Mouse (Mus musculus) inflammation-experienced regulatory T-cells (primary cell): ENCODE data around the gene Mfap1a. TPM values are rescaled to one million over a fixed set of nuclear protein-coding genes. Genes with fewer than 3 reads are reported as not detected.

Experiments
- polyA plus RNA-seq, 2 experiments: library from polyadenylated mRNA; unstranded; fragments of 100-300 nt; shearing (Covaris generic); gene quantifications; one replicate each; pipeline ENCODE4 v1.2.1; 2017

Mfap1a gene
- 10 to 100 TPM; 33.1 to 44.8 TPM for polyA plus RNA-seq

DNA sequence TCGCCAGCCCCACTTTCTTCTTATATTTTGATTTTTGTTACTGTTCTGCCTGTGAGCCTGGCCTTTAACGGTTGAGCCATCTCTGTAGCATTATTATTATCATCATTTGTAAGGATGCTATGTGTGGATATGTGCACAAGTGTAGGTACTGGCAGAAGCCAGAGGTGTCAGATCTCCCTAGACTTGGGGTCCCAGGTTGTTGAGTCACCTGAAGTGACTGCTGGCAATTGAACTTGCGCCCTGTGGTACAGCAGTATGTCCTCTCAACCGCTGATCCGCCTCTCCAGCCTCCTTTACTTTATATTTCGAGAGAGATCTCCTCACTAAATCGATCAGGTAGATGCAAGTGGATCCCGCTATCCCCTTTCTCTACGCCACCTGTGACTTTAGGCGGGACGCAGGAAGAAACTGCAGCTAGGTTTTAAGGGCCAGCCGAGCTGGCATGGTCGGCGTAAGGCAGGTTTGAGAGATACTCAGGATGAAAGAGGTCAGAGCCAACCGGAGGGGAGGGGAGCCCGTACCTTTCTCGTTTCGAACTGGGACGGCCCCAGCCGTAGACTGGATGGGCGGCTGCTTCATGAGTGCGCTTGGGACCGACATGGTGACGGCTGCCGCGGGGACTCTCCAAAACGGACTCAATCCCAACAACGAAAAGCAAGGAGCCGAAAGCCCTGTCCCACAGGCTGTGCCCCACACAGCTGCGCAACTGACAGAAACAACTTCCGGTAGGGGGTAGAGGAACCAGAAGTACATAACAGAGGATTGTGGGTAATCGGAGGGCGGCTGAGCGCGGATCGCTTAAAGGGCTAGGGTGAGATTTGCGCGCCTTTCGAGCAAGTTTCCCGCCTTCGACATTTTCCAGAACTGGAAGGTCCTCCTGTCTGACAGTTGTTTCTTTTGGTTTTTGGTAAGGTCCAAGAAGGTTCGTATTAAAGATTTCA is at the start of gene Mfap1a, which contains the start of gene Wdr76:
Gene Mfap1a, minus strand, starts transcription at position 724 of the 941 bp plus-strand sequence.
Gene Wdr76, plus strand, starts transcription at position 782 of the 941 bp plus-strand sequence.

DNA sequence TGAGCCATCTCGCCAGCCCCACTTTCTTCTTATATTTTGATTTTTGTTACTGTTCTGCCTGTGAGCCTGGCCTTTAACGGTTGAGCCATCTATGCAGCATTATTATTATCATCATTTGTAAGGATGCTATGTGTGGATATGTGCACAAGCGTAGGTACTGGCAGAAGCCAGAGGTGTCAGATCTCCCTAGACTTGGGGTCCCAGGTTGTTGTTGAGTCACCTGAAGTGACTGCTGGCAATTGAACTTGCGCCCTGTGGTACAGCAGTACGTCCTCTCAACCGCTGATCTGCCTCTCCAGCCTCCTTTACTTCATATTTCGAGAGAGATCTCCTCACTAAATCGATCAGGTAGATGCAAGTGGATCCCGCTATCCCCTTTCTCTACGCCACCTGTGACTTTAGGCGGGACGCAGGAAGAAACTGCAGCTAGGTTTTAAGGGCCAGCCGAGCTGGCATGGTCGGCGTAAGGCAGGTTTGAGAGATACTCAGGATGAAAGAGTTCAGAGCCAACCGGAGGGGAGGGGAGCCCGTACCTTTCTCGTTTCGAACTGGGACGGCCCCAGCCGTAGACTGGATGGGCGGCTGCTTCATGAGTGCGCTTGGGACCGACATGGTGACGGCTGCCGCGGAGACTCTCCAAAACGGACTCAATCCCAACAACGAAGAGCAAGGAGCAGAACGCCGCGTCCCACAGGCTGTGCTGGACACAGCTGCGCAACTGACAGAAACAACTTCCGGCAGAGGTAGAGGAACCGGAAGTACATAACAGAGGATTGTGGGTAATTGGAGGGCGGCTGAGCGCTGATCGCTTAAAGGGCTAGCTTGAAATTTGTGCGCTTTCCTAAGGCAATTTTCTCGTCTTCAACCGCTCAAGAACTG is 32.9 kb downstream of the Mfap1a start, which contains the start of gene Mfap1b:
Gene Mfap1b, minus strand, starts transcription at position 767 of the 879 bp plus-strand sequence.

DNA sequence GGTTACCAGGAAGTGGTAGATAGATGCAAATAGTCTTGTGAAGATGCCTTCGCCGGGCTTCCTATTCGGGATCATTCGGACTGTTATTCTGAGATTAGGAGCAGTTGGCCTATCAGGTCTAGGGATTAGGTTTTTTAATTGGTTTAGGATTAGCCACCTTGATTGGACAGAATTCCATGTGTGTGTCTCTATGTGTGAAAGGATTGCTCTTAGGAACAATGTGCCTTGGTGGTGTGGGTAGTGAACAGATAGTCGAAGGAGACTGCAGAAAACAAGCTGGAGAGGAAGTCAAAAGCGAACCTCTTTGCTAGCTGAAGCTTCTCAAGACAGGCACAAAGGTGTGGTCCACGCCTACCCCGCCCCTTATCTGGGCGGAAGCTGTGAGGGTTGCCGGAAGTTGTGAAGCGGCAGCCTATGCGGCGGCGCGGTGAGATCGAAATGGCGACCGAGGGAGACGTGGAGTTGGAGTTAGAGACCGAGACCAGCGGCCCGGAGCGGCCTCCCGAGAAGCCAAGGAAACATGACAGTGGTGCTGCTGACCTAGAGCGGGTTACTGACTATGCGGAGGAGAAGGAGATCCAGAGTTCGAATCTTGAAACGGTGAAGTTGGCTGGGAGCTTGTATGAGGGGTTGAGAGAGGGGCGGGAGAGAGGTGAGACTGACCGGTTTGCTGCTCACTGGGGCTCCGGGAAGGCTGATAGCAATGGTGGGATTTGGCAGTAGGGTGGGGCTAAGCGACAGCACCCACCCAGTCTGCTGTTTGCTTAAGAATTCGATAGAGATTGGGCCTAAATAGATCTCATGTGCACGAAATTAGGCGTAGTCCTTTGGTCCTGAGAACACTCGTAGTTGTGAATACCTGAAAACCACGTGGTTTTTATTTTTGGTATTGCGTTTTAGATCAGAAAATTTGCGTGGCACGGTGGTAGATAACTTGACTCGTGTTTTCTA is 49.5 kb downstream of the Mfap1a start, which contains the start of gene Serinc4:
Gene Serinc4, minus strand, starts transcription at position 90 of the 951 bp plus-strand sequence.

DNA sequence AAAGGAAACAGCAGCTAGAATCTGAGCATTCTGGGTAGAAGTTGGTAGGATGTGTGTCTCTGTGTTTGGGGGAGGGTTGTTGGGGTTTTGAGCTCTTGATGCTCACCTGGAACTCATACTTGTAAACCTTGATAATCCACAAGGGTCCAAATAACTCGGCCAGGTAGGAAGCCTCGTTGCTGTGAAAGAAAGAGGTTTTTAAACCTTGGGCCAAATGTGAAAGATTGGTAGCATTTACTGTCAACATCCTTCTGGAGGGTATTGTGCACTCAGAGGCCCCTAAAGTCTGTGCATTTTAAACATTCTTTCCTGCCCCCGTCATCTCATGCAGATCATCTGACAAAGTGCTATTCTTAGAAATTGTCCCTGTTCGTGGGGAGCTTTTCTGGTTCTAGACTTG is 53.5 kb downstream of the Mfap1a start, which contains the start of gene Hypk:
Gene Hypk, plus strand, starts transcription at position 301 of the 400 bp plus-strand sequence.

DNA sequence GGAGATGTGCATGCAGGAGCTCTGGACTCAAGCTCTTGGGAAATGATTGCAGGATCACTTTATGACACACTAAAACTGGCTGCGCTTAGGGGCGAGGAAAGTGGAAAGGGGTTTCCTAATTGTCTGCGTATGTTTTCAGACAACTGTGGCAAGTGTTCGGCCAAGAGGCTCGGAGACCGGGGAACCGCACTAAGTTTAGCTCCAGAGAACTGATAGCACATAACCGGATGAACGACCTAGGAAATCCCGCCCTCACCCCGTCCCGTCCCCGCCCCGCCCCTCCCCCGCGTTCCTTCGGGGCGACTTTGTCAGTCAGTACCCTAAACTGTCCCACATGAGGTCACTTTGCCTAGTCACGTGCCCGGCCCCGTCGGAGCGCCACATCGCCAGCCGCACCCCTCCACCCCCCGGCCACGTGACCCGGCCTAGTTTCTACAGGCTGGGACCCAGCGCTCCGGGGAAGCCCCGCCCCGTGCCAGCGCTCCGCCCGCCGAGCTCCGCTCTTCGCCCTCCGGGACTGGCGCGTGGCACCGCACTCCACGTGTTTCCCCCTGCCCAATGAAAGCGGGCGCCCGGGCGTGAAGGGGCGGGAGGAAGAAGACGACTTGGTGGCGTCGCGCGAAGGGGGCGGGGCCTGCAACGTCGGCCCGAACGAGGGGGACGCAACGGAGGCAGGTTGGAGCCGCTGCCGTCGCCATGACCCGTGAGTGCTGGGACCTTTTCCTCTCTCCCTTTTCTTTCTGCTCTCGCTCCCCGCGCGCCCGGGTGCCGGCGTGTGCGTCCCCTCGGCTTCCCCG is 57.5 kb downstream of the Mfap1a start, which contains the start of gene Serf2:
Gene Serf2, plus strand, starts transcription at position 457 of the 797 bp plus-strand sequence.

DNA sequence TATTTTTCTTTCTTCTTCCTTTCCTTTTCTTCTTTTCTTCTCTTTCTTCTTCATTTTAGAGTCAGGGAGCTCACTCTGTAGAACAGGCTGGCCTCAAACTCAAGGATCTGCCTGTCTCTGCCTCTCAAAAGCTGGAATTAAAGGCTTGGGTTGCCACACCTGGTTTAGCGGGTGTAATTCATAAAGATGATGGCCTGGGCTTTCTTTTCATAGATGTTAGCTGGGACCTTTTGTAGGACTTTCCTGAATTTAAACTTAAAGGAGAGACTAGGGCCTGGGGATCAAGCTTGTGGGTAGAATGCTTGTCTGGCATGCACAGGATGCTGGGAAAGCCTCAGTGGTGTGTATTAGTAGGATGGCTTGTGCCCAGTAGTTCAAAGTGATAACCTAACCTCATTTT is 62.3 kb downstream of the Mfap1a start, which contains the start of gene Ell3:
Gene Ell3, minus strand, starts transcription at position 101 of the 400 bp plus-strand sequence.

Other genes starting within 250 kb of the Mfap1a start
- 10 to 100 TPM; 52.9 to 53.3 TPM for gene Trp53bp1, start 235.3 kb downstream of the Mfap1a start, polyA plus RNA-seq
- gene Map1a, start 217.1 kb downstream of the Mfap1a start, polyA plus RNA-seq, result under 1 TPM; 0.18 to 0.20 TPM
- 10 to 100 TPM; 11.5 to 20.2 TPM for gene Ppip5k1, start 151.3 kb downstream of the Mfap1a start, polyA plus RNA-seq
- gene Ckmt1, start 149.0 kb downstream of the Mfap1a start, polyA plus RNA-seq, result 1 to 10 TPM in 1 of 2 experiments, under 1 TPM in 1; 0.73 to 3.3 TPM
- under 1 TPM in 1 of 2 experiments, not detected in 1; 0.21 TPM for gene Strc, start 119.5 kb downstream of the Mfap1a start, polyA plus RNA-seq
- 100 to 1,000 TPM; 670 to 712 TPM for gene Pdia3, start 92.9 kb downstream of the Mfap1a start, polyA plus RNA-seq
- gene Catsper2, start 92.9 kb downstream of the Mfap1a start, polyA plus RNA-seq, result 1 to 10 TPM; 3.0 to 3.9 TPM
- 1 to 10 TPM in 1 of 2 experiments, under 1 TPM in 1; 0.26 to 1.1 TPM for gene Ell3, start 62.4 kb downstream of the Mfap1a start, polyA plus RNA-seq
- 100 to 1,000 TPM; 402 to 494 TPM for gene Serf2, start 57.5 kb downstream of the Mfap1a start, polyA plus RNA-seq
- gene Hypk, start 53.4 kb downstream of the Mfap1a start, polyA plus RNA-seq, result 100 to 1,000 TPM; 148 to 150 TPM
- under 1 TPM; 0.33 TPM for gene Serinc4, start 49.9 kb downstream of the Mfap1a start, polyA plus RNA-seq
- 100 to 1,000 TPM in 1 of 2 experiments, 10 to 100 TPM in 1; 95.4 to 104 TPM for gene Mfap1b, start 32.6 kb downstream of the Mfap1a start, polyA plus RNA-seq
- gene Wdr76, start 58 bp upstream of the Mfap1a start, polyA plus RNA-seq, result 1 to 10 TPM; 6.0 to 6.5 TPM